Mouse (Mus musculus): ENCODE measurements around the gene Tnfsf12.
A peak's percentile ranks its signal among the peaks of the same experiment; 100 is the strongest.
"Not testable (repeated sequence)": the region's sequence is repeated elsewhere in the genome, so short reads cannot be mapped to it uniquely, and the experiment has no call there.

Tnfsf12 gene

GRCm38 (mm10) chr11:69704613-69705010 is 9.0 kb upstream of the Tnfsf12 start:
- DNase-seq (ENCODE audit: low read depth, low spot score): no peak

GRCm38 (mm10) chr11:69703814-69704612 is 8.4 kb upstream of the Tnfsf12 start:
- DNase-seq (ENCODE audit: low read depth, low spot score): no peak

GRCm38 (mm10) chr11:69703381-69703780 is 7.7 kb upstream of the Tnfsf12 start:
- not testable (repeated sequence) for DNase-seq (ENCODE audit: low read depth, low spot score)

- DNase-seq (ENCODE audit: low read depth, low spot score): not testable (repeated sequence)
Measured at GRCm38 (mm10) chr11:69702886-69703285, 7.2 kb upstream of the Tnfsf12 start.

- no peak for DNase-seq (ENCODE audit: low read depth, low spot score)
Measured at GRCm38 (mm10) chr11:69699595-69699994, 3.9 kb upstream of the Tnfsf12 start.

GRCm38 (mm10) chr11:69698574-69698973 is 2.9 kb upstream of the Tnfsf12 start:
- DNase-seq (ENCODE audit: low read depth, low spot score): no peak

- no peak for DNase-seq (ENCODE audit: low read depth, low spot score)
Measured at GRCm38 (mm10) chr11:69697396-69697795, 1.7 kb upstream of the Tnfsf12 start.

GRCm38 (mm10) chr11:69695046-69695360 is 646 bp downstream of the Tnfsf12 start:
- DNase-seq (ENCODE audit: low read depth, low spot score): no peak

- DNase-seq (ENCODE audit: low read depth, low spot score): no peak
Measured at GRCm38 (mm10) chr11:69693421-69693965, 2.2 kb downstream of the Tnfsf12 start.

GRCm38 (mm10) chr11:69692863-69693262 is 2.8 kb downstream of the Tnfsf12 start:
- no peak for DNase-seq (ENCODE audit: low read depth, low spot score)

GRCm38 (mm10) chr11:69692196-69692811 is 3.3 kb downstream of the Tnfsf12 start:
- DNase-seq (ENCODE audit: low read depth, low spot score): no peak

GRCm38 (mm10) chr11:69689891-69690290 is 5.8 kb downstream of the Tnfsf12 start:
- DNase-seq (ENCODE audit: low read depth, low spot score): no peak

- no peak for DNase-seq (ENCODE audit: low read depth, low spot score)
Measured at GRCm38 (mm10) chr11:69687061-69687460, 8.6 kb downstream of the Tnfsf12 start.

GRCm38 (mm10) chr11:69686377-69686776 is 9.3 kb downstream of the Tnfsf12 start:
- DNase-seq (ENCODE audit: low read depth, low spot score): peak; percentile 59

GRCm38 (mm10) chr11:69685526-69686148 is 10.0 kb downstream of the Tnfsf12 start, which contains the start of gene Tnfsf13:
Gene Tnfsf13 (minus strand): TSS chr11:69685784.
- DNase-seq (ENCODE audit: low read depth, low spot score): peak; percentile 80

GRCm38 (mm10) chr11:69684936-69685335 is 10.7 kb downstream of the Tnfsf12 start:
- no peak for DNase-seq (ENCODE audit: low read depth, low spot score)

- DNase-seq (ENCODE audit: low read depth, low spot score): no peak
Measured at GRCm38 (mm10) chr11:69684128-69684745, 11.4 kb downstream of the Tnfsf12 start.

GRCm38 (mm10) chr11:69683576-69683975 is 12.1 kb downstream of the Tnfsf12 start:
- no peak for DNase-seq (ENCODE audit: low read depth, low spot score)

- DNase-seq (ENCODE audit: low read depth, low spot score): peak; percentile 93
Measured at GRCm38 (mm10) chr11:69682840-69683533, 12.7 kb downstream of the Tnfsf12 start.

- DNase-seq (ENCODE audit: low read depth, low spot score): no peak
Measured at GRCm38 (mm10) chr11:69682209-69682839, 13.3 kb downstream of the Tnfsf12 start.
